Mouse (Mus musculus) heart, adult 2 months (tissue): Measurements from ENCODE around the gene Kif18b. TPM values are rescaled to one million over a fixed set of nuclear protein-coding genes. Genes with fewer than 3 reads are reported as not detected.

ENCODE experiments used
- DNase-seq, 2 experiments: peaks; one replicate each; pipeline ENCODE4 v3.0.0; 2021
- H3K27ac ChIP-seq: fragments of 200-600 bp; 2 replicates; pipeline ENCODE4 v1.8.1; 2022
- H3K27me3 ChIP-seq: fragments of 200-500 bp; 2 replicates; pipeline ENCODE4 v1.6.1; 2012; ENCODE audit warnings: mild to moderate bottlenecking, low read length, inconsistent platforms, mixed read lengths; ENCODE audit not compliant: control insufficient read depth, insufficient read depth
- H3K36me3 ChIP-seq: fragments of 200-500 bp; 2 replicates; pipeline ENCODE4 v1.6.1; 2012; ENCODE audit warnings: low read length, inconsistent platforms; ENCODE audit not compliant: control insufficient read depth, insufficient read depth
- H3K4me1 ChIP-seq: fragments of 200-500 bp; 2 replicates; pipeline ENCODE4 v1.6.1; 2011; ENCODE audit warnings: low read length; ENCODE audit not compliant: control insufficient read depth, insufficient read depth
- H3K4me3 ChIP-seq: fragments of 200-600 bp; 2 replicates; pipeline ENCODE4 v1.8.1; 2022
- H3K79me2 ChIP-seq: fragments of 200-500 bp; replicated peaks from 2 replicates; pipeline ENCODE4 v1.6.1; 2012; ENCODE audit warnings: mild to moderate bottlenecking, inconsistent platforms, low read length, moderate library complexity, mixed read lengths; ENCODE audit not compliant: control insufficient read depth, insufficient read depth
- H3K9ac ChIP-seq: fragments of 200-500 bp; 2 replicates; pipeline ENCODE4 v1.6.1; 2012; ENCODE audit warnings: low read depth, mild to moderate bottlenecking, control low read depth, inconsistent platforms, low read length, mixed read lengths
- CTCF ChIP-seq: fragments of 200-600 bp; IDR thresholded peaks from 2 replicates; pipeline ENCODE4 v1.8.1; 2022; ENCODE audit warnings: antibody characterized with exemption, mild to moderate bottlenecking, moderate library complexity
- EP300 ChIP-seq: fragments of 200-500 bp; IDR thresholded peaks from 2 replicates; pipeline ENCODE4 v1.6.1; 2011; ENCODE audit warnings: low read depth, low read length, control low read depth; ENCODE audit not compliant: insufficient read depth
- POLR2A ChIP-seq: fragments of 200-500 bp; IDR thresholded peaks from 2 replicates; pipeline ENCODE4 v1.6.1; 2011; ENCODE audit warnings: mild to moderate bottlenecking, low read depth, low read length, control low read depth; ENCODE audit not compliant: insufficient read depth
- WGBS: fragments of 180-500 bp; shearing (Covaris S2); methylation state at CpG from one replicate; pipeline ENCODE4 v1.1.7; 2018; 5-methylcytosine and 5-hydroxymethylcytosine counted together
- intact Hi-C: fragments of 180-260 bp; cut with DNase I; formaldehyde crosslinking; loops from one replicate; pipeline ENCODE4 v1.15.1; 2025
- polyA plus RNA-seq: library from polyadenylated mRNA; depleted of rRNA; stranded (reverse); fragments of >200 nt; gene quantifications from 2 replicates; pipeline ENCODE4 v1.2.3, GENCODE M21; 2012
- total RNA-seq, 2 experiments: library from RNA; stranded (reverse); gene quantifications; 2 replicates each; pipeline ENCODE4 v1.2.3; 2021

Kif18b gene
- total and polyA plus RNA-seq, 3 experiments: 0.10 to 0.32 (median 0.18) TPM

GRCm38 (mm10) chr11:102930672-102931071 is 5.7 kb upstream of the Kif18b start:
- Histone ChIP-seq H3K79me2 (no peaks in the 10 kb centered on the region), H3K4me1 (no peaks in the 10 kb centered on the region), H3K4me3 (no peak overlapping the region), H3K27ac (no peak overlapping the region), H3K36me3 (no peaks in the 10 kb centered on the region), H3K9ac (no peak overlapping the region), H3K27me3 (no peaks in the 10 kb centered on the region)
- TF ChIP-seq CTCF (no peak), EP300 (no peak), POLR2A (no peak)
- intact Hi-C loops: no loop called here
- 72% methylated on average over 10 of the region's 10 CpGs for WGBS
- no peak for DNase-seq

DNA sequence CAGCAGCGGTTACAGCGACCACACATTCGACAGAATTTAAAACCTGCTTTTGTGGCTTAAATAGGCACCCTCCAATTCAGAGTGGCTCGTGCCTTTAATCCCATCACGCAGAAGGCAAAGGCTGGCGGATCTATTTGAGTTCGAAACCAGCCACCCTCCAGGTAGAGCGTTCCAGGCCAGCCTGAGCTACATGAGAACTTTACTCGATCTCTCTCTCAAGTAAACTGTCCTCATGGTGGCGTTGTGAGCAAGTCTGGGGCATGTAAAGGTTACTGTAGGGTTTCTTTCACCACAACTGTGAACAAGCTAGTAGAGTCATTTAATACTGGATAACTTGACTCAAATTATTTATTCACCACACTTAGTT is 410 bp upstream of the Kif18b start:
- intact Hi-C loops: no loop called here
- H3K79me2 ChIP-seq: no peaks in the 10 kb centered on the region
- no peaks in the 10 kb centered on the region for H3K27me3 ChIP-seq
- peak overlapping the region; percentile 30; the same call in 1 of the 2 replicates for H3K27ac ChIP-seq
- peak overlapping the region; percentile 79 for H3K4me3 ChIP-seq
- 3% methylated on average over 10 of the region's 10 CpGs for WGBS
- DNase-seq: no peak
- no peaks in the 10 kb centered on the region for H3K4me1 ChIP-seq
- no peak for TF ChIP-seq EP300
- TF ChIP-seq CTCF: 0 out of 2 replicates have a peak, but pooled peaks have one; percentile 17
- no peak for TF ChIP-seq POLR2A
- H3K36me3 ChIP-seq: no peaks in the 10 kb centered on the region
- H3K9ac ChIP-seq: peak overlapping the region; percentile 61

- no peak for TF ChIP-seq POLR2A
- TF ChIP-seq EP300: no peak
- no peak for TF ChIP-seq CTCF
- WGBS: 86% methylated on average over 6 of the region's 6 CpGs
- no peak overlapping the region for H3K9ac ChIP-seq
- H3K4me1 ChIP-seq: no peaks in the 10 kb centered on the region
- intact Hi-C loops: no loop called here
- H3K27me3 ChIP-seq: no peaks in the 10 kb centered on the region
- no peak overlapping the region for H3K4me3 ChIP-seq
- no peak for DNase-seq
- H3K36me3 ChIP-seq: no peaks in the 10 kb centered on the region
- no peak overlapping the region for H3K27ac ChIP-seq
- no peaks in the 10 kb centered on the region for H3K79me2 ChIP-seq
Measured at GRCm38 (mm10) chr11:102921491-102921890, 3.4 kb downstream of the Kif18b start.

GRCm38 (mm10) chr11:102918077-102918476 is 6.8 kb downstream of the Kif18b start:
- TF ChIP-seq EP300 (no peak), POLR2A (no peak), CTCF (no peak)
- Histone ChIP-seq H3K9ac (no peak overlapping the region), H3K27ac (no peak overlapping the region), H3K79me2 (0 out of 2 replicates have a peak, but pooled peaks cover 1% of the 10 kb centered on the region), H3K4me3 (no peak overlapping the region), H3K36me3 (no peaks in the 10 kb centered on the region), H3K27me3 (no peaks in the 10 kb centered on the region), H3K4me1 (no peaks in the 10 kb centered on the region)
- no peak for DNase-seq
- WGBS: 83% methylated on average over 4 of the region's 4 CpGs
- intact Hi-C loops: no loop called here

GRCm38 (mm10) chr11:102915380-102915779 is 9.5 kb downstream of the Kif18b start:
- intact Hi-C loops: no loop called here
- TF ChIP-seq CTCF (no peak), EP300 (no peak), POLR2A (no peak)
- no peak overlapping the region for H3K27ac ChIP-seq

DNA sequence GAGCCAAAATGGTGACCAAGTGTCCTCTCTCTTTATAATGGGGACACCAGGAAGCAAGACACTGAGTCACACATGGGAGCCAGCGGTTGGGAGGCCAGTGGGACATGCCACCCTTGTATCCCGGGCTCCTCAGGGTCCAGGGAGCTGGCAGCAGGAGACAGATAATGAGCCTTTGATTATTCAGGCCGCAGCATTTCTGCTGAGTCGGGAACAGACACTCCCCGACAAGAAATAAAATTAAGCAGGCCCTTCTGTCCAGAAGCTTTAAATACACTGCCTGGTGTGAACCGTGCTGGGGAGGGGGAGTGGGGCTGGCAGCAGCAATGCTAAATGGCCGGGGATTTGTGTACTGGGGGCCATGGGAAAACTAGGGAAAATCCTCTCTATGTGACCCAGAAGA is 13.5 kb downstream of the Kif18b start:
- intact Hi-C loops: no loop called here
- H3K27me3 ChIP-seq: no peaks in the 10 kb centered on the region
- no peak overlapping the region for H3K9ac ChIP-seq
- DNase-seq: no peak
- H3K36me3 ChIP-seq: no peaks in the 10 kb centered on the region
- WGBS: 74% methylated on average over 7 of the region's 7 CpGs
- H3K79me2 ChIP-seq: 0 out of 2 replicates have a peak, but pooled peaks cover 1% of the 10 kb centered on the region
- TF ChIP-seq EP300 (no peak), POLR2A (no peak), CTCF (no peak)
- no peak overlapping the region for H3K4me3 ChIP-seq
- H3K27ac ChIP-seq: no peak overlapping the region
- no peaks in the 10 kb centered on the region for H3K4me1 ChIP-seq

More at GRCm38 (mm10) chr11:102915380-102915779, 9.5 kb downstream of the Kif18b start:
- no peak for DNase-seq
- H3K4me1 ChIP-seq: no peaks in the 10 kb centered on the region
- H3K79me2 ChIP-seq: 0 out of 2 replicates have a peak, but pooled peaks cover 1% of the 10 kb centered on the region
- no peaks in the 10 kb centered on the region for H3K36me3 ChIP-seq
- H3K27me3 ChIP-seq: no peaks in the 10 kb centered on the region
- WGBS: 91% methylated on average over 9 of the region's 9 CpGs
- H3K4me3 ChIP-seq: no peak overlapping the region
- H3K9ac ChIP-seq: no peak overlapping the region

DNA sequence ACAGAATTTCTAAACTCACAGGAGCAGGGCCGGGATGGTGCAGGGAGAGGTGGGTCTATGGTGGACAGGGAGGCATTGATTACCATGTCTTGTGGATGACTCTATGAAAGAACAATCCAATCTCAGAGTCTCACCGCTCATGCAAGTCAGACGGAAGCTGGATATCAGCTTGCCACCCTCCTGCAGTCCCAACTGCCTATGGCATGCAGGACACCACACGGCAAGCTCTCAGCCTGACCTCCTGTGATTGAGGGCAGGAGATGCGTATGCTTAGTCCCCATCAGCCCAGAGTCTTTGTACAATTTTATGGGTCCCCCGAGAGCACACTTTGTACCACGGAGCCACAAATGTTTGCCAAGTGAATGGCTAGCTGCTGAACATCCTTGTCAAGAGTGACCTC is 21.3 kb downstream of the Kif18b start:
- WGBS: 80% methylated on average over 7 of the region's 7 CpGs
- intact Hi-C loops: no loop called here

More for the DNA sequence above, 21.3 kb downstream of the Kif18b start:
- no peak overlapping the region for H3K27ac ChIP-seq
- no peaks in the 10 kb centered on the region for H3K79me2 ChIP-seq
- no peak overlapping the region for H3K9ac ChIP-seq
- TF ChIP-seq CTCF (no peak), EP300 (no peak), POLR2A (no peak)
- no peak for DNase-seq
- peaks cover 3% of the 10 kb centered on the region for H3K4me1 ChIP-seq
- H3K27me3 ChIP-seq: no peaks in the 10 kb centered on the region
- H3K36me3 ChIP-seq: no peaks in the 10 kb centered on the region
- H3K4me3 ChIP-seq: no peak overlapping the region
